14 mouse cellular contexts compared by ENCODE assay signal in the genomic region with DNA sequence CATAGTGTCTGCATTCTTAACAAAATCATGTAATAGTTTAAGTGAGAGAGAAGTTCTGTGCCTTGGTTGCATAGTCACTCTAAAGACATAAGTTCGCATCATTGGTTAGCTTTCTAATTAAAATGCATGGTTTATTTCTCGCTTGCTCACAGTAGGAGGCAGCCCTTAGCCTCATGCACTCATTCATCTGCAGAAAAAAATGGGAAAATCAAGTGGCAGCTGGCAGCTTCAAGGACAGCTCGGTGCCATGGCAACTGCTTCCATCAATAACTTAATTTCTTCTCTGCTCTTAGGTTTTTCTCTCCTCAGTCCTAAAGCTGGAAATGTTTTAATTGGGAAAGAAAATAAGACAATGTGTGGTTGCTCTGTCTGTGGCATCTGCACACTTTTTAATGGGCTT. TPM values are rescaled to one million over a fixed set of nuclear protein-coding genes. Genes with fewer than 3 reads are reported as not detected.
DNase-seq lines count a peak whose midpoint lies in the region; ATAC-seq lines count a peak whose summit lies in the region.
"Had no signal": no experiment of that assay in that cellular context is flagged by ENCODE, and none has a peak within 500 bp of the region (broad histone marks: within the 10 kb centered on the region; RNA-seq: fewer than 3 reads in every experiment).

No protein-coding gene starts in this region.

- no peak overlapping the region for H3K9ac ChIP-seq in neural tube, embryonic 12.5 days
- H3K9ac ChIP-seq: embryonic facial prominence, embryonic 12.5 days had no signal

- no peaks in the 10 kb centered on the region for H3K27me3 ChIP-seq in neural tube, embryonic 12.5 days (replicated peaks)
- H3K27me3 ChIP-seq: embryonic facial prominence, embryonic 12.5 days; Patski had no signal

- 52% methylated on average over 3 of the region's 3 CpGs for WGBS in neural tube, embryonic 12.5 days

- DNase-seq in neural tube, embryonic 10.5 days (ENCODE audit: extremely low spot score, low spot score), result no peak
- DNase-seq in frontal cortex, adult 2 months (ENCODE audit: extremely low spot score in 1 of 2, low spot score in 1 of 2), result peak; percentile 46 to 74
- peak; percentile 50 to 87 for DNase-seq in left cerebral cortex, postnatal 25 days (ENCODE audit: low spot score in 2 of 2)
- peak; percentile 69 for DNase-seq in telencephalon, adult 2 months (ENCODE audit: low read depth, low spot score)
- DNase-seq in T-cell, adult 2 months (ENCODE audit: low spot score), result no peak
- DNase-seq in heart, adult 9 months (ENCODE audit: low spot score in 2 of 2), result no peak
- DNase-seq: adrenal gland, postnatal 25 days; cerebellum, adult 2 months; lung, postnatal 36 days had no signal

- H3K9me3 ChIP-seq in neural tube, embryonic 12.5 days, result no peaks in the 10 kb centered on the region
- H3K9me3 ChIP-seq: embryonic facial prominence, embryonic 12.5 days had no signal

- ATAC-seq in neural tube, embryonic 12.5 days (ENCODE audit: low FRiP score, low read depth), result 0 out of 2 replicates have a peak, but pooled peaks have one; percentile 8
- ATAC-seq: inflammation-experienced regulatory T-cells, adult 6 months; Patski had no signal

- no peak overlapping the region for H3K4me3 ChIP-seq in neural tube, embryonic 12.5 days
- H3K4me3 ChIP-seq: embryonic facial prominence, embryonic 12.5 days had no signal

- no peak overlapping the region for H3K4me2 ChIP-seq in neural tube, embryonic 12.5 days (replicated peaks)
- H3K4me2 ChIP-seq: embryonic facial prominence, embryonic 12.5 days; heart, embryonic 11.5 days had no signal

- no peak overlapping the region for H3K27ac ChIP-seq in neural tube, embryonic 12.5 days
- H3K27ac ChIP-seq: embryonic facial prominence, embryonic 12.5 days had no signal

- no peaks in the 10 kb centered on the region; the same call in 1 of the 2 replicates for H3K4me1 ChIP-seq in neural tube, embryonic 12.5 days
- H3K4me1 ChIP-seq: embryonic facial prominence, embryonic 12.5 days had no signal

- no peaks in the 10 kb centered on the region for H3K36me3 ChIP-seq in neural tube, embryonic 12.5 days
- H3K36me3 ChIP-seq: embryonic facial prominence, embryonic 12.5 days had no signal

- intact Hi-C loops in left cerebral cortex, postnatal 25 days (cut with DNase I), result no loop called here

RNA-seq across cellular contexts. Expression of gene Ypel1, which starts 13.9 kb away (rescaled TPM):
- 95.0 and 98.6 TPM in 2 replicates for polyA plus RNA-seq in neural tube, embryonic 12.5 days (2016; fragmentation: Nextera tagmentation; extraction: Ambion mirVana)
- polyA plus RNA-seq in frontal cortex, adult 2 months (2012; rRNA removed), result 29.2 and 37.4 TPM in 2 replicates
- total RNA-seq in left cerebral cortex, postnatal 25 days (2021), result 10 to 100 TPM; 46.1 to 50.4 TPM

RNA-seq across cellular contexts. Expression of gene Ppil2, which starts 55.5 kb away (rescaled TPM):
- 159 and 161 TPM in 2 replicates for polyA plus RNA-seq in neural tube, embryonic 12.5 days (2016; fragmentation: Nextera tagmentation; extraction: Ambion mirVana)
- polyA plus RNA-seq in frontal cortex, adult 2 months (2012; rRNA removed), result 99.6 and 110 TPM in 2 replicates
- total RNA-seq in left cerebral cortex, postnatal 25 days (2021), result 10 to 100 TPM; 72.7 to 84.5 TPM

Comparison
In these comparisons a context has a peak if more than half of its experiments do, and no peak if none do; other contexts are left out.
1. DNase-seq: peak in frontal cortex, adult 2 months (2 of 2), left cerebral cortex, postnatal 25 days (2 of 2) and telencephalon, adult 2 months (single experiment); none in neural tube, embryonic 10.5 days (single experiment), T-cell, adult 2 months (single experiment) and heart, adult 9 months (0 of 2).